Mouse (Mus musculus) erythroblast, embryonic 14.5 days (primary cell): ENCODE data around the gene Immp2l.

ENCODE experiments used
- GATA1 ChIP-seq: IDR thresholded peaks from 2 replicates; pipeline ENCODE4 v1.6.1; 2012; ENCODE audit warnings: low read length, inconsistent platforms, mixed read lengths
- TAL1 ChIP-seq: IDR thresholded peaks from 3 replicates; pipeline ENCODE4 v1.6.1; 2012; ENCODE audit warnings: low read length, inconsistent platforms, mixed read lengths

DNA sequence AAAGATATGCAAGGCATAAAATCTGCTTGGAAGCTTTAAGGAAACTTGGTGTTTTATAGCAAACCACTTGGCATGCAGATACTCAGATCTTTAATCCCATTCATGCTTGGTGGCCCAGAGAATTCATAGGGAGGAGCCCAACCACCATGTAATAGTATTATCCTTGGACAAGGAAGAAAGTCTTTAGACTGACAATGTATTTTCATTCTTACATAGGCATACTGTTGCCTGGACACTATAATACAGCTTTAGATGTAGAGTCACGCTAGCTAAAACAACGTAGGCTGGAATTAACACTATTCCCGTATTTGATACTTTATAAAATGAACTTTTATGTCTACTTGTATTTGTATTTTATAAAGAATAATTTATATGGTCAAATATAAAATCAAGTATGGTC is 665.9 kb downstream of the Immp2l start:
- TF ChIP-seq GATA1 (no peak), TAL1 (no peak)
